Mouse (Mus musculus) brain, embryonic 14.5 days (tissue): ENCODE results near the gene Gatad1.

ENCODE experiments used
- CTCF ChIP-seq: fragments of 200-500 bp; IDR thresholded peaks from 2 replicates; pipeline ENCODE4 v1.5.1; 2012; ENCODE audit warnings: inconsistent platforms, mild to moderate bottlenecking, moderate library complexity, borderline replicate concordance; ENCODE audit not compliant: insufficient read depth, insufficient read length; ENCODE audit errors: extremely low read depth
- POLR2A ChIP-seq: fragments of 200-500 bp; IDR thresholded peaks from 2 replicates; pipeline ENCODE4 v1.6.1; 2012; ENCODE audit warnings: mild to moderate bottlenecking, inconsistent platforms, borderline replicate concordance; ENCODE audit not compliant: poor library complexity, insufficient read depth, insufficient read length, severe bottlenecking; ENCODE audit errors: extremely low read depth

- TF ChIP-seq POLR2A (no peak), CTCF (no peak)
Observed at GRCm38 (mm10) chr5:3657085-3657484, at the start of gene Gatad1.
